Mouse (Mus musculus) midbrain, embryonic 16.5 days (tissue): ENCODE measurements around the gene Lhx6. TPM values are rescaled to one million over a fixed set of nuclear protein-coding genes. Genes with fewer than 3 reads are reported as not detected.
A peak's percentile ranks its signal among the peaks of the same experiment; 100 is the strongest.
"Not testable (repeated sequence)": the region's sequence is repeated elsewhere in the genome, so short reads cannot be mapped to it uniquely, and the experiment has no call there.

Experiments
- ATAC-seq: fragments of 200-750 bp; cut with Nextera tagmentation; 2 replicates; pipeline ENCODE4 v1.8.0; 2017; ENCODE audit warnings: moderate TSS enrichment
- H3K27ac ChIP-seq: fragments of 300-500 bp; sonication (generic); 2 replicates; pipeline ENCODE4 v1.5.1; 2014; ENCODE audit warnings: mild to moderate bottlenecking, low read length, mixed read lengths
- H3K27me3 ChIP-seq: fragments of 300-500 bp; sonication (generic); 2 replicates; pipeline ENCODE4 v1.6.1; 2014; ENCODE audit warnings: low read depth, low read length, mixed read lengths; ENCODE audit not compliant: control insufficient read depth, insufficient read depth
- H3K36me3 ChIP-seq: fragments of 300-500 bp; sonication (generic); 2 replicates; pipeline ENCODE4 v1.6.1; 2014; ENCODE audit warnings: mild to moderate bottlenecking, low read length, moderate library complexity, mixed read lengths; ENCODE audit not compliant: control insufficient read depth, insufficient read depth
- H3K4me1 ChIP-seq: fragments of 300-500 bp; sonication (generic); 2 replicates; pipeline ENCODE4 v1.6.1; 2014; ENCODE audit warnings: mild to moderate bottlenecking, low read length, mixed read lengths; ENCODE audit not compliant: control insufficient read depth, insufficient read depth
- H3K4me2 ChIP-seq: fragments of 300-500 bp; sonication (generic); 2 replicates; pipeline ENCODE4 v1.6.1; 2014; ENCODE audit warnings: mild to moderate bottlenecking, low read length, mixed read lengths
- H3K4me3 ChIP-seq: fragments of 300-500 bp; sonication (generic); 2 replicates; pipeline ENCODE4 v1.5.1; 2014; ENCODE audit warnings: low read depth, mild to moderate bottlenecking, low read length, moderate library complexity, mixed read lengths
- H3K9ac ChIP-seq: fragments of 300-500 bp; sonication (generic); 2 replicates; pipeline ENCODE4 v1.6.1; 2014; ENCODE audit warnings: low read depth, low read length, mixed read lengths
- H3K9me3 ChIP-seq: fragments of 300-500 bp; sonication (generic); replicated peaks from 2 replicates; pipeline ENCODE4 v1.6.1; 2014; ENCODE audit warnings: mild to moderate bottlenecking, low read length, mixed read lengths; ENCODE audit not compliant: control insufficient read depth, poor library complexity, severe bottlenecking
- WGBS: fragments of 180-500 bp; shearing (Covaris S2); extraction: QIAGEN DNeasy Blood & Tissue Kit; methylation state at CpG from one replicate; pipeline ENCODE4 v1.1.7; 2014; 5-methylcytosine and 5-hydroxymethylcytosine counted together
- polyA plus RNA-seq: library from polyadenylated mRNA; unstranded; fragments of >200 nt; fragmentation: Nextera tagmentation; extraction: Ambion mirVana; gene quantifications from 2 replicates; pipeline ENCODE4 v1.2.1, GENCODE M21; 2015

Lhx6 gene
- 4.1 and 5.8 TPM in 2 replicates for polyA plus RNA-seq

GRCm38 (mm10) chr2:36104956-36105741, at the start of gene Lhx6:
Gene Lhx6, minus strand, starts transcription at chr2:36105408.
- peak within 1 kb of the TSS; percentile 34; the same call in 1 of the 2 replicates for H3K9ac ChIP-seq
- peaks cover 65% of the 10 kb centered on the region for H3K27me3 ChIP-seq
- H3K9me3 ChIP-seq: no peaks in the 10 kb centered on the region
- H3K4me3 ChIP-seq: peak within 1 kb of the TSS; percentile 37
- under 1% methylated on average over 52 of the region's 58 CpGs for WGBS
- peaks cover 31% of the 10 kb centered on the region for H3K4me1 ChIP-seq
- ATAC-seq: no peak; the same call in 1 of the 2 replicates
- no peak within 1 kb of the TSS for H3K27ac ChIP-seq
- no peaks in the 10 kb centered on the region for H3K36me3 ChIP-seq
- H3K4me2 ChIP-seq: peak within 1 kb of the TSS; percentile 63

- H3K4me2 ChIP-seq, H3K9me3 ChIP-seq, H3K4me3 ChIP-seq, ATAC-seq, H3K4me1 ChIP-seq, H3K27me3 ChIP-seq, H3K36me3 ChIP-seq, H3K9ac ChIP-seq, H3K27ac ChIP-seq: not testable (repeated sequence)
- 93% methylated on average over 3 of the region's 4 CpGs for WGBS
Measured at GRCm38 (mm10) chr2:36152401-36152800, 47.2 kb upstream of the Lhx6 start.

- H3K9me3 ChIP-seq: no peaks in the 10 kb centered on the region
- no peak overlapping the region for H3K9ac ChIP-seq
- no peaks in the 10 kb centered on the region for H3K4me1 ChIP-seq
- H3K36me3 ChIP-seq: peaks cover 5% of the 10 kb centered on the region
- no peak overlapping the region for H3K4me3 ChIP-seq
- no peak overlapping the region for H3K4me2 ChIP-seq
- no peaks in the 10 kb centered on the region for H3K27me3 ChIP-seq
- no peak for ATAC-seq
- no peak overlapping the region for H3K27ac ChIP-seq
- 91% methylated on average over 7 of the region's 7 CpGs for WGBS
Measured at GRCm38 (mm10) chr2:36148876-36149365, 43.7 kb upstream of the Lhx6 start.

GRCm38 (mm10) chr2:36139096-36139495, 33.9 kb upstream of the Lhx6 start:
- Histone ChIP-seq H3K4me1 (peaks cover 16% of the 10 kb centered on the region), H3K27me3 (no peaks in the 10 kb centered on the region), H3K4me2 (no peak overlapping the region), H3K36me3 (peaks cover 4% of the 10 kb centered on the region; the same call in 1 of the 2 replicates), H3K27ac (no peak overlapping the region), H3K4me3 (no peak overlapping the region), H3K9ac (no peak overlapping the region), H3K9me3 (no peaks in the 10 kb centered on the region)
- no peak for ATAC-seq
- 84% methylated on average over 2 of the region's 2 CpGs for WGBS

GRCm38 (mm10) chr2:36136300-36136941, 31.2 kb upstream of the Lhx6 start, which contains the start of the genes Mrrf and Rbm18:
Gene Mrrf, plus strand, starts transcription at chr2:36136389.
Gene Rbm18, minus strand, starts transcription at chr2:36136773.
- under 1% methylated on average over 50 of the region's 50 CpGs for WGBS
- H3K27me3 ChIP-seq: no peaks in the 10 kb centered on the region
- no peaks in the 10 kb centered on the region for H3K9me3 ChIP-seq
- ATAC-seq: peak; percentile 98
- H3K36me3 ChIP-seq: peaks cover 10% of the 10 kb centered on the region; the same call in 1 of the 2 replicates
- peak within 1 kb of the TSS; percentile 68 for H3K4me3 ChIP-seq
- peak within 1 kb of the TSS; percentile 82 for H3K27ac ChIP-seq
- H3K4me2 ChIP-seq: peak within 1 kb of the TSS; percentile 63
- H3K9ac ChIP-seq: peak within 1 kb of the TSS; percentile 88
- peaks cover 16% of the 10 kb centered on the region for H3K4me1 ChIP-seq

- peak overlapping the region; percentile 88 for H3K9ac ChIP-seq
- peaks cover 16% of the 10 kb centered on the region for H3K4me1 ChIP-seq
- 1% methylated on average over 4 of the region's 4 CpGs for WGBS
- H3K27ac ChIP-seq: peak overlapping the region; percentile 82
- H3K4me2 ChIP-seq: peak overlapping the region; percentile 61
- peak overlapping the region; percentile 68 for H3K4me3 ChIP-seq
- H3K36me3 ChIP-seq: peaks cover 11% of the 10 kb centered on the region
- ATAC-seq: peak; percentile 23; the same call in 1 of the 2 replicates
- no peaks in the 10 kb centered on the region for H3K27me3 ChIP-seq
- no peaks in the 10 kb centered on the region for H3K9me3 ChIP-seq
Measured at GRCm38 (mm10) chr2:36135887-36136286, 30.7 kb upstream of the Lhx6 start.

GRCm38 (mm10) chr2:36129051-36129450, 23.8 kb upstream of the Lhx6 start:
- H3K4me1 ChIP-seq: no peaks in the 10 kb centered on the region
- no peak overlapping the region for H3K9ac ChIP-seq
- ATAC-seq: no peak
- whole genome bisulfite sequencing: 91% methylated on average over 3 of the region's 3 CpGs
- no peaks in the 10 kb centered on the region for H3K9me3 ChIP-seq
- H3K4me2 ChIP-seq: no peak overlapping the region
- H3K27me3 ChIP-seq: no peaks in the 10 kb centered on the region
- no peak overlapping the region for H3K27ac ChIP-seq
- peaks cover 29% of the 10 kb centered on the region for H3K36me3 ChIP-seq
- H3K4me3 ChIP-seq: no peak overlapping the region

GRCm38 (mm10) chr2:36127973-36128372, 22.8 kb upstream of the Lhx6 start:
- Histone ChIP-seq H3K4me2 (no peak overlapping the region), H3K9ac (no peak overlapping the region), H3K36me3 (peaks cover 25% of the 10 kb centered on the region), H3K27me3 (no peaks in the 10 kb centered on the region), H3K9me3 (no peaks in the 10 kb centered on the region), H3K4me3 (no peak overlapping the region), H3K27ac (no peak overlapping the region), H3K4me1 (no peaks in the 10 kb centered on the region)
- ATAC-seq: no peak
- 83% methylated on average over 4 of the region's 4 CpGs for WGBS
